Mouse (Mus musculus) lung, postnatal 4 days (tissue): ENCODE data around the gene Arhgap32.
"Not testable (repeated sequence)": the region's sequence is repeated elsewhere in the genome, so short reads cannot be mapped to it uniquely, and the experiment has no call there.

Experiments used
- DNase-seq, 2 experiments: peaks; one replicate each; pipeline ENCODE4 v3.0.0; 2021

Gene Arhgap32

DNA sequence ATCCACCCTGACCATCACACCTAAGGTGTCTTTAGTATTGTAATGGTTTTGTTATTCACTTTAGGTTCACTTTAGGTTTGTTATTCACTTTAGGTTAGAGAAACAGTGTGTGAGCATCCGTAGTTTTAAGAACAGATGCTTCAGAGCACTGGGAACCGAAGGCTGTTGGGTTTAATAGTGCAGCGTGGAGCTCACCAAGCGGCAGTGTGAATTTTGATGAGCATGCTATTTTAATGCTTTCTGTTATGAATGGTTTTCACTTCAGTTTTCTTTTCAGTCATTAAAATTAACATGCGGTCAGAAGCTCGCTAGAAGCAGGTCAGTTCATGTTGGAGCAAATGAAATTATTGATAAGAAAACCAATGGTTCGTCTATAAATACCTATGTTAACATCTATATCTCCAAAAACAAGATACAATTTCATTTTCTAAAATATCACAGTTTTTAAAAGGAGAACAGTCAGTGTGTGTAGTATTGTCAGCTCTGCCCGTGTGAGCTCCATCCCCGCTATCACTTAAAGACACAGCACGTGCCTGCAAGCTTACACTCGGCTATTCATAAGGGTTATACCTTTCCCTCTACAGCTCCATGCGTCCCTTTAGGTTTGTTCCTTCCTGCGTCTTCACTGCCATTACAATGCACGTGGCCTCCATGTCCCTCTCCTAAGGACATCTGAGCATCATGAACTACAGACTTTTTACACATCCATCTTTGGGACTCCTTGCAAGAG lies 21.9 kb downstream of the Arhgap32 start:
- DNase-seq: no peak

DNA sequence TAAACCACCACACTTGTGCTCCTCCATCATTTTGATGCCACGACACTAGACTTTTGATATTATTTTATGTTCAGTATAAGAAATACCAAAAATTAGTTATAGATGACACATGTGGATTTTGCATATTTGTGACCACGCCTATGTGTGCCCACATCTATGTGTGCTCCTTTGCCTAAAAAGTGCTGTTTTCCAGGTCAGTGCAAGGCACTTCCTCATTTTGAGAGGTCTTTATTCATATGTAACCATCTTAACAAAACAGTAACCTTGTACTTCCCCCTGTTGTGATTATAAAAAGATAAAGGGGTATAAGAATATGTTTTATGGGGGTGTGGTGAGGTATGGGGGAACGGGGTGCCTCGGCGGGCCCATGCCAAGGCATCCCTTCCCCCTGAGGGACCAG lies 22.7 kb downstream of the Arhgap32 start:
- DNase-seq: no peak

DNA sequence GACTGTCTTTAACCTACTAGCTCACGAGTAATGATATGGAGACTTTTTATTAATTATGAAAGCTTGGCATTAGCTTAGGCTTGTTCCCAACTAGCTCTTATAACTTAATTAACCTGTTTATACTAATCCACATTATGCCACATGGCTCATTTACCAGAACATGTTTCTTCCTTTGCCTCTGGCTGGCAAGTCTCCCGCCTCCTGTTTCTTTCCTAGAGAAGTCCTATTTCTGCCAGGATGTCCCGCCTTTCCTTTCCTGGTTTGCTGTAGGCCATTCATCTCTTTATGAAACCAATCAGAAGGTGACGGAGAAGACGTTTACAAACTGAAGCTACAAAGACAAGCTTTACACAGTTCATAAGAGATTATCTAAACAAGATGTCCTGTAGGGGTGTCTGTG lies 23.7 kb downstream of the Arhgap32 start:
- DNase-seq: no peak

DNA sequence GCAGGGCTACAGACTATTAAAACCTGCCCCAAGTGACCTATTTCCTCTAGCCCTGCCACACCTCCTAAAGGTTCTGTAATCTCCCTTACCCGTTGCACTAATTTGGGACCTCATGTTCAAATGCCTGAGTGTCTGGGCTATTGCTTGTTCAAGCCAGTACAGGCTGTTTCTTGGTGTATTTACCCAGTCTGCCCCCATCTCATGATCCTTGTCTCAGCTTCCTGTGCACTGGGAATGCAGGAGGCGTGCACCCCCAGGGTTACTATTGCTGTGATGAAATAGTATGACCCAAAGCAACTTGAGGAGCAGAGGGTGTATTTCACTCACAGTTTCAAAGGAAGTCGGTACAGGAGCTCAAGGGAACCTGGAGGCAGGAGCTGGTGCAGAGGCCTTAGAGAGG lies 26.9 kb downstream of the Arhgap32 start:
- no peak for DNase-seq

DNA sequence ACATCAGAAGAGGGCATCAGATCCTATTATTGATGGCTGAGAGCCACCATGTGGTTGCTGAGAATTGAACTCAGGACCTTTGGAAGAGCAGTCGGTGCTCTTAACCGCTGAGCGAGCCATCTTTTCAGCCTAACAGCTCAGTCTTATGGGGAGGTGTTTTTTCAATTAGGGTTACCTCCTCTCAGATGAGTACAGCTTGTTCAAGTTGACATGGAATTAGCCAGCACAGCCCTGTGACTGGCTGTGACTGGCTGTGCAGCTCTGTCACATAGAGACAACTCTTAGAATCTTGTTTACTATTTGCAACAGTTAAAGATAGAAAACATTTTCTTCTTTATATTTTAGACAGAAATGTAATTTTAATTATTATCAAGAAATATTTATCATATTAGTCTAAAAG lies 27.5 kb downstream of the Arhgap32 start:
- DNase-seq: no peak

DNA sequence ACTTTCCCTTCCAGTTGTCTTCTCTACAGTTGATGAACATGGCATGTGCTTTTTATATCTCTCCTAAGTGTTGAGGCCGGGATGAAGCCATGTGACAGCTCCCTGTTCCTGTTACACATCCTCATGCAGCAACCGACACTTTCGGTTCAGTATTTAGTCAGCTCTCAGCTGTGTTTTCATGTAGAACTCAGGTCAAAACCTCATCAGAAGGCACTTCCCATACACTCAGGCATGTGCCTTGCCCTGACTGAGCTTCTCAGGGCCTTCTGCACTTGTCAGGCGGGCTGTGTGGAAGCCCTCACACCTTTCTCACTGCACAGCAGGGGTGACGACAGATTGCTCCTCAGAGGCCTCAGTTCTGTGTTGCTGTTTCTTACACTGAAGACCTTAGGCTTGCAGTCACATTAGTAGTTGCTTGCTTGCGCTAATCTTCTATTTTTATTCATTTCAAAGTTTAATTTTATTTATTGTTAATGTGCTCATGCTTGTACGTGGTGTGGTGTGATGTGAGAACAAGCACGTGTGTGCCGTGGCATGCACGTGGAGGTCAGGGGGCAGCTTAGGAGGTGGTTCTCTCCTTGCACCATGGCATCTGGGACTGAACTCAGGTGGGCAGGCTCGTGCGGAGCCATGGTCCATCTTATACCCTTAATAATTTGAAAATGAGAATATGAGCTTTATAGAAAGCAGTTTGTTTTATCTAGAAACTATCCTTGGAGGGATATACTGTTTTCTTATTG lies 30.5 kb downstream of the Arhgap32 start:
- no peak for DNase-seq

DNA sequence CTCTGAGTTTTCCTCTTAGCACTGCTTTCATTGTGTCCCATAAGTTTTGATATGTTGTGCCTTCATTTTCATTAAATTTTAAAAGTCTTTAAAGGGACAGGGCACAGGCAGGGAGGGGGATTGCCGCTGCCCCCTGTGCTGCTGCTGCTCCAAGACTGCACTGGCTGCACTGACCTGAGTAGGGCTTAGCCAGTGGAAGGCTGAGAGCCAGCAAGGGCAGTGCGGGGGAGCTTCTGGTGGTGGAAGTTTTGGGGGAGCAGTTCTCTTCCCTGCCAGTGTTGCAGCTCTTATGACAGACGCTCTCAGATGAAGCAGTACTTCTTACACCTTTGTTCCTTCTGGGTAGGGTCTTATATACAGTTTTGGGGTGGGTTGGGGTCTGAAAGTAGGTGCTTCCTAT lies 33.3 kb downstream of the Arhgap32 start:
- no peak for DNase-seq

DNA sequence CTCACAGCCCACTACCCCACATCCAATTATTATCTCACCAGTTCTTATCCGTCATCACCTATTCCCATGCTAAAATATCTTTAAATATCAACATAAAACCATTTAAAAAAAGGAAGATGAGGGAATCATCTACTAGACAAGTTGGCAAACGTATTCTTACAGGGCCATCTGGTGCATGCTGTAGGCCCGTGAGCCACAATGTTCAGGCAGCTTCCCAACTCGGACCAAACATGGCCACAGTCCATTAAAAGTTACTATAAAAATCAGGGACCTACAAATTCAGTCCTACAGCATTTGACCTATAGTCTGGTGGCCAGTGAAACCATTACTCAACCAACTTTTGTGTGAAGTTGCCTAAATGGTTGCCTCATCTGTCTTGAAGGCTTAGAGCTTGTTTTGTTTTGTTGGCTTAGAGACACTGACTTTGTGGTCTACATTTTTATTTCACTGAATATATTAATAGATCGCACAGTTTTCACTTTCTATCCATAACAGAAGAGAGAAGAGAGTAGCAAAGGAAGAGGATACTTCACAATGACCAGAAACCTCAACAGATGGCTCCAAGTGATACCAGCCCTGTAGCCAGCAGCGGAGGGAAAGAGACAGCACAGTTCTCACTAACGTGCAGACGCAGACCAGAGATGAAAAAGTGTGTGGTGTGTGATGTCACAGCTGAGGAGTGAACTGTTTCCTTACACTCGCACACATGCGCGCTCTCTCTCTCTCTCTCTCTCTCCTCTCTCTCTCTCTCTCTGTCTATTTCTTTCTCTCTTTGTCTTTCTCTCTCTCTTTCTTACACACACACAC lies 34.1 kb downstream of the Arhgap32 start:
- no peak for DNase-seq

DNA sequence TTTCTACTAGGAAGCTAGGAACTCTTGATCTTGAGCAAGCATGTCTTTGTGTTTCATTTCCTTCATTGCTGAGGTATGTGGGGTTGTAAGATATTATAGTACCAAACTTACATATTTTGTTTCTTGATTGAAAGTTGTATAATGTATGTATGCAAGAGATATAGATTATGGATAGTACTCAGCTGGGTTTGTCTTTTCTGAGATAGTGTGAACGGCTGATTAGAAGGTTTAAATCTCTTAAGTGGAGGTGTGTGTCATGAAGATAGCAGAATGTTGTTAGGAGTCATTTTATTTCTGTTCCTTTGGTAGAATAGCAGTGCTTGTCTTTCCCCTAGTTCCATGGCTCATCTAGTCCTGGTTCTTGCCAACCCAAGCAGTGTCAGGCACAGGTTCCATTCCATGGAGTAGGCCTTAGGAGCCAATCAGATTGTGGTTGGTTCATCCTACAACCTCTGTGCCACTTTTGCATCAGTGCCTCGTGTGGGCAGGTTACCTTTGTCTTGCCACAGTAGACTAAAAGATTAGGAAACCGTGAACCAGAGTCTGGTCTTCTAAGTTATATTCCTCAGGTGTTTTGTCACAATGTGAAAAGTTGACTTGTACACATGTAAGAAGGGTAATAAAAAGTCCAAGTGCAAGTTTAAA lies 38.9 kb downstream of the Arhgap32 start:
- no peak for DNase-seq

DNA sequence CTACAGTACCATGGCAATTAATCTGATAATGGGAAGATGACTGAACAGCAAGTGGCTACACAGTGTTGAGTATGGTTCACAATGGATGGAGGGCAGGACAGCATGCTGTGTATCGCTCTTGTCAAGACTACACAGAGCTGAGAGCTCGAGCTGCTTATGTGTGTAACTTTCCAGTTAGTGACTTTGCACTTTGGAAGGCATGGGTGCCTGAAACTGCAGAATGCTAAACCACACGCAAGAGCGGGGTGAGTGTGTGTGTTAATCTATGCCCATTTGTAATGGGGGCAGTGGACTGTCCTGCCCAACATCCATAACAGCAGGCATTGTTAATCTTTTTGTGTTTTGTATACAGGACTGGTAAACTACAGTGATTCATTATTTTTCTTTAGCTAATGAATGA lies 40.8 kb downstream of the Arhgap32 start:
- DNase-seq: no peak

DNA sequence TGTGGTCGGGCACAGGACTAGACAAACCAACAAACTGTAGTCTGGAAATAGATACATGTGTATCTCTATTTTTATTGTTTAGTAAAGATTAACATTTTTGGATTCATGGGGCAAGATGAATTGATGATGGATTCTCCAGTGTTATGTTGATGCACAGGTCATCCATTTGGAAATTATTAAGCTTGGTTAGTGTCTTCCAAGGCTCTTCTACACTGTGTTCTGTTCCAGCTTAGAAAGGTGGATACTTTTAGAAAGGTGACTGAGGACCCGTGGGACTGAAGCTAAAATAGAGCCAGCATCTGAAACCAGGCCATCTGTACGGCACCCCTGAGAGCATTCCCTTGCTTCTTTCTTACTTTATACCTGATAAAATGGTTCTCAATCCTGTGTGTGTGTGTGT lies 41.3 kb downstream of the Arhgap32 start:
- no peak for DNase-seq

DNA sequence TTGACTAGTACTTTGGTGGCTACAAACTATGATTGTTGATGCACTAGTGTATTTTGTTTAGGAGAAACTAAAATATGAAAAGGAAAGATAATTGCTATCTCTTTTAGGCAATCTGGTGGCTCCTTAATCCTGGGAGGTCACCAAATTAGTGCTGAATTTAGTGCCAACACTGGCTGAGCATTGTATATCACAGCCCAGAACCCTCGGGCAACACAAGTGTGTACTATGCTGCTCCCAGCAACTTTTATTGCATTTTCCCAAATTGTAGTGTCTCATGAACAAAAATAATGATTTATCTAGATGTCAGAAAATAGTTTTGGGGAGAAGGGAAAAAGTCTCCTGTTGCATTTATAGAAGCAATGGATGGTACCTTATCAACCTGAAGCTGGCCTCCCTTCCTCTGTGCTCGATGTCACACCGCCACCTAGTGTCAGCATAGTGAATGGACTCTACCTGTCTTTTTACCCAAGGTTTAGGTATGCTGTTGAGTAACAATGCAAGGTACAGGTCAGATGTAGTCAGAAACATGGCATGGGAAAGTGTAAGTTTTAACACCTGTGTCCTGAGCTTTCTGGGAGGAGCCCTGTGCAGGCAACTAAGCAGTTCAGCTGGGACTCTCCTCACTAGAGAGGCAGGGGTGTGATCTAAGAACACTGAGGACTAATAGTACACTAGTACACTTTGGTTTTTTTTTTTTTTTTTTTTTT lies 43.1 kb downstream of the Arhgap32 start:
- DNase-seq: peak; percentile 37 to 76

DNA sequence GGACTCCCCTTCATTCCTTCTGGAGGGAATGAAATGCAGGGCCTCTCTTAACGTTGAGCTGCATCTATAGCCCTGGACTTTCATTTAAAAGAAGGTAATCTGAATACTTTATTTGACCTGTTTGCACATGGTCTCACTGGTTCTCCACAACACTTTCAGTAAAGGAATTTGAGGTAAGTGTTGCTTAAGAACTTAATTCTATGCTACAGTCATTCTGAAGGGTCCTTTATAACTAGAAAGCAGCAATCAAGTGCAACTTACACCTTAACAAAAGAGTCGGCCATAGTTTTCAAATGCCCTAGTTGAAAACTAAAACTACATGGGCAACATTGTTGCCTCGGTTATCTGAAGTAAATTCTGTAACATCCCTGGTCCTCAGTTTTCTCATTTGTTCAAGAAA lies 43.8 kb downstream of the Arhgap32 start:
- DNase-seq: no peak

DNA sequence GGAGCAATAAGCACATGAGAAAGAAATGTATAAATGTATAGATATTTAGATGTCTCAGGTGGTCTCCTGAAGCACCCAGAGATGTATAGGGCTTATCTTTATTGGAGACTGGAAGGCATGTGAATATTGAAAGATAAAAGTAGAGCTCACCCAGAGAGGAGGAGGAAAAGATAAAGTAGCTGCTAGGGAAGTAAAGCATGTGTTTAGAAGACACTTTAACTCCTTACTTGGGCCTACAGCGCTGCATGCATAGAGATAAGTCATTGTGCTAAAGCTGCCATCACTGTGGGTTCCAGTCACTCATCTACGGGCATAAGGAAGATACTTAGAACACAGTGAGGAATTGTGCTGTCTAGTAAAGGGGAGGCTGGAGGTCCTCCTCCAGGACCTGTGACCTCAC lies 46.9 kb downstream of the Arhgap32 start:
- DNase-seq: no peak

DNA sequence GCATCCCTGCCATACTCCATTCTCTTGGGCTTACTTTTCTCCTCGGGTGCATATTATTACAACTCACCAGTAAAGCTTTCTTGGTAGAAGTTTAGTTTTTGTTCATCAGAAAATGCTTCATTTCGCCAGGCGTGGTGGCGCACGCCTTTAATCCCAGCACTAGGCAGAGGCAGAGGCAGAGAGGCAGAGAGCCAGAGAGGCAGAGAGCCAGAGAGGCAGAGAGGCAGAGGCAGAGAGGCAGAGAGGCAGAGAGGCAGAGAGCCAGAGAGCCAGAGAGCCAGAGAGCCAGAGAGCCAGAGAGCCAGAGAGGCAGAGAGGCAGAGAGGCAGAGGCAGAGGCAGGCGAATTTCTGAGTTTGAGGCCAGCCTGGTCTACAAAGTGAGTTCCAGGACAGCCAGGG lies 47.9 kb downstream of the Arhgap32 start:
- not testable (repeated sequence) for DNase-seq

DNA sequence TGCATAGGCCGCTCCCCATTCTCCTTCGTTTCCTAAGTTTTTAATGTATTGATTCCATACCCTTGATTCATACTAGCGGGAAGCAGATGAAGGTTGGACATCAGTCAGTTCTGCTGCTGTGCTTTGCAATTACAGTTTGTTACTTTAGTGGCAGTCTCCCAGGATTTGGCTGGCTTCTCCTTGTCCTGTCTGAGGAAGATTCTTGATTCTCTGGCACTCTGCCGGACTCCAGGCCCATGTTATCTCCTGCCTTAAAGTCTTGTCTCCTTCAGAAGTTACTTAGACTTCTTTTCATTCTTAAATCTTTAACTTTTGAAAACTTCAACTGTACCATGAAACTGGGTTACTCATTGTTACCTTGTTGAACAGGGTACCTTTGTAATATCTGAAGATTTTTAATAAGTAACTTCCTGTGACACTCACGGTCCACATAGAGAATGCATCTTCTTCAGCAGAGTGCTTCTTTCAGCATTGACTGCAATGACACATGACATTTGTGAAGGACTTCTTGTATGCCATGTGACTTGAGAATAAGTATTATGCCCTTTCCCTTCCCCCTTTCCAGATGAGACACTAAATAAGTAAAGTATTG lies 52.7 kb downstream of the Arhgap32 start:
- DNase-seq: no peak

DNA sequence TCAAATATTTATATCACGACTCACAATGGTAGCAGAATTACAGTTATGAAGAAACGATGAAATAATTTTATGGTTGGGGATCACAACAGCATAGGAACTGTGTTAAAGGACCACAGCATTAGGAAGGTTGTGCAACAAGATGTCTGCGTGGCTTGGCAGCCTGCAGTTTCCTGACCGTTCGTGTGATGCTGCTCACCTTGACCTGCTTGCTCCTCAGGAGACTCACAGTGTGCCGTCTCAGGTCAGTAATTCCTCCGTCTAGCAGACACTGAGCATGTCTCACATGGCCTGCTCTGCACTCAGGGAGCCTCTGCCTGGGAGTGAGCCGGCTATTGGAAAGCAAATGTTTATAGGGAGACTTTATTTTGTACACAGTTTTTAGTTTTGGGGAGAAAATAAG lies 54.8 kb downstream of the Arhgap32 start:
- no peak for DNase-seq

DNA sequence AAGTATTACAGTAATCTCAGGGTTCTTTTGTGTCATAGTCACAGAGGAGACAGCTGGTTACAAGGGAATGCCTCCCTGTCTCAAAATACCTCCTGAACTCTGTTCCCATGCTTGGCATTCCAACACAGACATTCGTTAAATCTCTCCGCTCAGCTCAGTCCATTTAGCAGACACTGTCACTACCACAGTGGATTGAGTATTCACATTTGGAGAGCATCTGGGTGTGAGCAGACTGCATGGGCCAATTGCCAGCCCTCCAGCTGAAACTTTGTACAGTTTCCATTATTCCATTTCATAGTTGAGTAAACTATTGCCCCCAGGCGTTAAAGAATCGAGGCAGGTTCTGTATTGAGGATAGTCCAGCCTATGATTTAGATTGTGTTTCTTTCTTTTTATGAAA lies 60.7 kb downstream of the Arhgap32 start:
- peak; percentile 24 to 54 for DNase-seq

DNA sequence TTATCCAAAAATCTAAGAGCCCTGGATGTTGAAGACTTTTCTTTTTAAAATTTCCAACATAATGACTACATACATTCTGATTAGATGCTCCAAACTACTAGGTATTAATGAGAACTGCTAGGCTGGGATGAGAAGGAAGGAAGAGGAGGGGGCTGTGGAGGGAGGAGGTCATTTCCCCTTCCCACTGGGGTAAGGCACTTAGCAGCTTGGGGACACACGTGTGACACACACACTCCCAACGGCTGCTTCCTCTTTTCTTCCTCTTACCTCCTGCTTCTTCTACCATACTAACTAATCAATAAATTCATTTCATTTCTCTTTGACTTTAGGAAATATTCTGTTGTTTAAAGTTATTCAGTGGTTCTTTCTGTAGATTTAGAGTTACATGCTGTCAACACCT lies 65.2 kb downstream of the Arhgap32 start:
- no peak for DNase-seq

DNA sequence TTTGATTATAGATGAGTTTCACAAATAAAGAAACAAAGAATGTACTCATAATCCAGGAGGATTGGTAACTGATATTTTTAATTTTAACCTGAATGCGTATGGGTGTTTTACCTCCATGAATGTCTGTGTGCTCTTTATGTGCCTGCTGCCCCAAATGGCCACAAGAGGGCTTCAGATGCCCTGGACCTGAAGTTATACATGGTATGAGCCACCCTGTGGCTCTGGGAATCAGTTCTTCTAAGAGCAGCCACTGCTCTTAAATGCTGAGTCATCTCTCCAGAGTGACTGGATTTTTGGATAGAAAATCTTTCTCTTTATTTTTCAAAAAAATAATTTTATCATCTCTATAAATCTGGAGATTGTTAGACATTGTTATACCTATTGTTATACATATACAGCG lies 70.6 kb downstream of the Arhgap32 start:
- DNase-seq: peak in 1 of 2 experiments; percentile 12

DNA sequence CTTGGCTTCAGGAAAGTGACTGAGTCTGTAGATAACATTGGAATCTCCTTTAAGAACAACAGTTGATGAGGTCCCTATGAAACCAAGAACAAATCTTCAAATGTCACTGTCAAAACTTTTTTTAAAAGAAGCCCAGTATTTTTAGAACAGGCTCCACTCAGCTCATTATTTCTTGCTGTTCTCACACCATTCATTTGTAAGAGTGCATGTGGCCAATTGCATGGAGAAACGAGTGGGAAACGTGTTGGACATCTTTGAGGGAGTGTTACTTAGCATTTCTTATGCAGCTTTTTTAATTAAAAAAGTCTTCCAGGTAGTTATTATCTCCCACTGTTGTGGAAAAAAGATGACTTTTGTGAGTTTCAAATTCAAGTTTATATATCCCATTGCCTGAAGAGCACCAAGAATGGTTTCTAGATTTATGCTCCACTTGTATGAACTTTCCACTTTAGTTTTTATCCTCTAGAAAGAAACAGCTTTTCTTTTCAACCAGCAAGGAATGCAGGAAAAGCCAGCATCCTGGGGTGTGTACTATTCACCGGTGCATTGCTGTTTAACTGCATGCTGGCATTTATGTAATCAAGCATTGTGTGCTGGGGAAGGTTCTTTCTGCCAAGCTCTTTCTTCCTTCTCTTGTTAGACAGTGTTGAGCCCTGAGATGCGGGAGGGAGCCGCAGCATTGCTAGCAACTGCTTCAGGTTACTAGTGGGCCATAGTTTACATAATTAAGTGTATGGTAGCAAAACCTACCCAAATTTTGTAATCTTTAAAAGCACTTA lies 76.5 kb downstream of the Arhgap32 start:
- DNase-seq: no peak
